Mouse (Mus musculus) embryonic facial prominence, embryonic 11.5 days (tissue): ENCODE data around the gene Eif6. TPM values are rescaled to one million over a fixed set of nuclear protein-coding genes. Genes with fewer than 3 reads are reported as not detected.

Experiments used
- ATAC-seq: fragments of 200-750 bp; cut with Nextera tagmentation; replicated peaks from 2 replicates; pipeline ENCODE4 v1.8.0; 2017; ENCODE audit warnings: low read depth; ENCODE audit not compliant: insufficient number of reproducible peaks, low FRiP score, low TSS enrichment
- DNase-seq: peaks from one replicate; pipeline ENCODE4 v3.0.0-alpha.2; 2015; ENCODE audit warnings: low spot score
- H3K27ac ChIP-seq: fragments of 300-500 bp; sonication (generic); replicated peaks from 2 replicates; pipeline ENCODE4 v1.5.1; 2014; ENCODE audit warnings: mild to moderate bottlenecking, low read depth, low read length, control low read depth
- H3K27me3 ChIP-seq: fragments of 300-500 bp; sonication (generic); 2 replicates; pipeline ENCODE4 v1.6.1; 2014; ENCODE audit warnings: mild to moderate bottlenecking, low read length, moderate library complexity, mixed read lengths; ENCODE audit not compliant: control insufficient read depth, insufficient read depth
- H3K36me3 ChIP-seq: fragments of 300-500 bp; sonication (generic); replicated peaks from 2 replicates; pipeline ENCODE4 v1.6.1; 2014; ENCODE audit warnings: low read depth, mild to moderate bottlenecking, low read length, moderate library complexity, mixed read lengths; ENCODE audit not compliant: control insufficient read depth, insufficient read depth
- H3K4me1 ChIP-seq: fragments of 300-500 bp; sonication (generic); 2 replicates; pipeline ENCODE4 v1.6.1; 2014; ENCODE audit warnings: low read length, mixed read lengths; ENCODE audit not compliant: control insufficient read depth, insufficient read depth
- H3K4me2 ChIP-seq: fragments of 300-500 bp; sonication (generic); 2 replicates; pipeline ENCODE4 v1.6.1; 2014; ENCODE audit warnings: low read depth, mild to moderate bottlenecking, control low read depth, low read length, moderate library complexity
- H3K4me3 ChIP-seq: fragments of 300-500 bp; sonication (generic); 2 replicates; pipeline ENCODE4 v1.5.1; 2014; ENCODE audit warnings: low read depth, low read length, control low read depth
- H3K9ac ChIP-seq: fragments of 300-500 bp; sonication (generic); replicated peaks from 2 replicates; pipeline ENCODE4 v1.6.1; 2014; ENCODE audit warnings: mild to moderate bottlenecking, control low read depth, low read length
- H3K9me3 ChIP-seq: fragments of 300-500 bp; sonication (generic); replicated peaks from 2 replicates; pipeline ENCODE4 v1.6.1; 2016; ENCODE audit warnings: mild to moderate bottlenecking, low read length, inconsistent platforms, mixed read lengths; ENCODE audit not compliant: control insufficient read depth
- WGBS: fragments of 180-500 bp; shearing (Covaris S2); extraction: QIAGEN DNeasy Blood & Tissue Kit; methylation state at CpG from one replicate; pipeline ENCODE4 v1.1.7; 2014; 5-methylcytosine and 5-hydroxymethylcytosine counted together
- polyA plus RNA-seq: library from polyadenylated mRNA; unstranded; fragments of >200 nt; fragmentation: Nextera tagmentation; extraction: Ambion mirVana; gene quantifications from 2 replicates; pipeline ENCODE4 v1.2.1, GENCODE M21; 2014

Gene Eif6
- polyA plus RNA-seq, 1 experiment from 2014 or later, result 198 TPM

DNA sequence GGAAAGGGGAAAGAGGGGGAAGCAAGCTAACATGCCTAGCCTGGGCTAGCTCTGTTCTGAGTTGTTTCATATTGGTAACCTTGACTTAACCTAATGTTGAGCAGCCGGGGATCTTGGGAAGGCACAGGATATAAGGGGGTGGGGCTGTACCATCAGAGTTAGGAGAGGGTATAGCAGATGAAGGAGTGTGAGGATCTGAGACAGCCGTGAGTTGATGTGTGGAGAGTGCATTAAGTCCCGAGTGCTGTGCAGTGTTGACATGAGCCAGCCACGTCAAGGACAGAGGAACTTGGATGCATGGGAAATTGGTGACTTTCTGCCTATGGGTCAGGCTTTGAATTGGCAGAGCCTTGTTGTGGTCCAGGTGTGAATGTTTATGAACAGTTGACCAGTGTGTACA lies 14.1 kb downstream of the Eif6 start:
- no peaks in the 10 kb centered on the region for H3K27me3 ChIP-seq
- H3K27ac ChIP-seq, result no peak overlapping the region
- H3K4me3 ChIP-seq, result no peak overlapping the region
- WGBS, result 77% methylated on average over 4 of the region's 4 CpGs
- no peaks in the 10 kb centered on the region for H3K9me3 ChIP-seq
- no peaks in the 10 kb centered on the region for H3K4me1 ChIP-seq
- ATAC-seq (no peak), DNase-seq (no peak)
- H3K4me2 ChIP-seq, result no peak overlapping the region
- no peak overlapping the region for H3K9ac ChIP-seq
- H3K36me3 ChIP-seq, result no peaks in the 10 kb centered on the region

DNA sequence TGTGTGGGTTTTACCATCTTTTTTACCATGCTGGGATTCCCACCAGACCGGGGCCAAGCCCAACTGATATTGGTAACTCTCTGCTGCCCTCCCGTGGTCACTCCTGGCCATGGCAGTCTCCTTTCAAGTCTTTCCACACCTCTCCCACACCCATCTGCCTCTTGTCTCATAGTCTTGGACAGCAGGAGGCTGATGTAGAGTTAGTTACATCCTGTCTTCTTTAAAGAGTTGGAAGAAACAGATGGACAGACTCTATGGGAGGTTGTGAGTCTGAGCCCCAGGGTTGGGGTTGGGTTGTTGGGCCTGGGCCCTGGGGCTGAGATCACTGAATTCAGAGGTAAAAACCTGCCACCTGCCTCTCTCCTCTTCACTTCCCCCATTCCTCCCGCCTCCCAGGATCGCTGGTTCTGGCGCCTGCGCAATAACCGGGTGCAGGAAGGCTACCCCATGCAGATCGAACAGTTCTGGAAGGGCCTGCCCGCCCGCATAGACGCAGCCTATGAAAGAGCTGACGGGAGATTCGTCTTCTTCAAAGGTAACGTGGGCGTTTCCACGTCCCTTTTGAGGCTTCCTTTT lies 14.8 kb downstream of the Eif6 start:
- no peak overlapping the region for H3K4me2 ChIP-seq
- peak; percentile 83 for DNase-seq
- H3K4me3 ChIP-seq, result no peak overlapping the region

DNA sequence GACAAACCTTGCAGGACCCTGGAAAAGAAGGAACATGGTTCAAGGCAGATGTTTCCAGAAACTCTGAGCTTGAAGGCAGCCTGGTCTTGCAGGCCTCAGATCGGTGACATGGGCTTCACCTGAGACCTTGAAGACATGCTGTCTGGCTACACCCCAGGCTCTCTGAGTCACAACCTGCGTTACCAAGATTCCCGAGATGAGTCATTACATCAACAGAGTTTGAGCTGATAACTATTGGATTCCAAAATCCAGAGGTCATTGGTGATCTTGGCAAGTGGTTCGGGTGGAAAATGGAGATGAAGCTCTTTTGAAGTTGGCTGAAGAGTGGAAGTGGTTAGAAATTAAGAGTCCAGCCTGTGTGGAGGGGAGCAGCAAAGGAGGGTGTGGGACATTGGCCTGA lies 17.1 kb downstream of the Eif6 start:
- no peaks in the 10 kb centered on the region for H3K36me3 ChIP-seq
- no peak overlapping the region for H3K4me3 ChIP-seq
- 86% methylated on average over 4 of the region's 4 CpGs for WGBS
- no peak overlapping the region for H3K9ac ChIP-seq
- ATAC-seq (no peak), DNase-seq (no peak)
- no peak overlapping the region for H3K27ac ChIP-seq
- H3K9me3 ChIP-seq, result no peaks in the 10 kb centered on the region
- no peaks in the 10 kb centered on the region for H3K27me3 ChIP-seq
- no peak overlapping the region for H3K4me2 ChIP-seq
- H3K4me1 ChIP-seq, result no peaks in the 10 kb centered on the region

More for the DNA sequence above, 14.8 kb downstream of the Eif6 start:
- no peak for ATAC-seq
- H3K36me3 ChIP-seq, result no peaks in the 10 kb centered on the region
- no peaks in the 10 kb centered on the region for H3K27me3 ChIP-seq
- H3K9ac ChIP-seq, result no peak overlapping the region
- 43% methylated on average over 16 of the region's 16 CpGs for WGBS
- no peaks in the 10 kb centered on the region for H3K9me3 ChIP-seq
- H3K4me1 ChIP-seq, result no peaks in the 10 kb centered on the region
- no peak overlapping the region for H3K27ac ChIP-seq

DNA sequence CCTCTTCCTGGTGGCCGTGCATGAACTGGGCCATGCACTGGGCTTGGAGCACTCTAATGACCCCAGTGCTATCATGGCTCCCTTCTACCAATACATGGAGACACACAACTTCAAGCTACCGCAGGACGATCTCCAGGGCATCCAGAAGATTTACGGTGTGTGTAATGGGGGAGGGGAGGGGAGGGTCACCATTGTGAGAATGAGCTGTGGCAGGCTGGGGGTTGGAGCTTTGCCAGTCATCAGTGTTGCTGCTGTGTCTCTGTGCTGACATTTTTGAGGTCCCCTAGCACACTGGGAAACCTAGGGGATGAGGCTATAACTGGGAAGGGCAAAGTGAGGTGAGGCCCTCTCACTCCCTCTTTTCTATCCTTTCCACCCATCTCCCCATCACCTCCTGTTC lies 19.3 kb downstream of the Eif6 start:
- no peak for ATAC-seq
- 87% methylated on average over 4 of the region's 4 CpGs for WGBS

DNA sequence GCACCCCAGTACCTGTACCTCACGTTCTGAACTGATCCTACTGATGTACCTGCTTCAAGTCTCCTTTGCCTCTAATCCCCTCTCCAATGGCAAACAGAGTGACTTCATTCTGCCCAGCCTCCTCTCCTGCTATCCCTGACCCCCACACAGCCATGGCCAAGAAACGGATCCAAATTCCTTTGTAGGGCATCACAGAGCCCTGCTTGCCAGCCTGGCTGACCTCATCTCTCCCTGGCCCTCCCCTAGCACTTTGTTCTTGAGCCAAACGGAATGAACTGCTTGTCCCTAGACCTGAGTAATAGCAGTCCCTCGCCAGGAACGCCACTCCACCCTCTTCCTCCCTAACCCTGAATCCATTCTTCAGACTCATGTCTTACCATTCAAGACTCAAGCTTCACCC lies 20.2 kb downstream of the Eif6 start:
- DNase-seq, result no peak
- no peaks in the 10 kb centered on the region for H3K9me3 ChIP-seq
- 69% methylated on average over 5 of the region's 5 CpGs for WGBS
- no peak overlapping the region for H3K4me3 ChIP-seq
- no peaks in the 10 kb centered on the region for H3K4me1 ChIP-seq
- H3K27me3 ChIP-seq, result no peaks in the 10 kb centered on the region
- no peak for ATAC-seq
- H3K27ac ChIP-seq, result no peak overlapping the region
- no peaks in the 10 kb centered on the region for H3K36me3 ChIP-seq
- H3K4me2 ChIP-seq, result no peak overlapping the region
- H3K9ac ChIP-seq, result no peak overlapping the region

More for the DNA sequence above, 19.3 kb downstream of the Eif6 start:
- Histone ChIP-seq H3K4me2 (no peak overlapping the region), H3K9ac (no peak overlapping the region), H3K27ac (no peak overlapping the region), H3K4me1 (no peaks in the 10 kb centered on the region), H3K4me3 (no peak overlapping the region), H3K9me3 (no peaks in the 10 kb centered on the region), H3K27me3 (no peaks in the 10 kb centered on the region), H3K36me3 (no peaks in the 10 kb centered on the region)
- DNase-seq, result no peak

DNA sequence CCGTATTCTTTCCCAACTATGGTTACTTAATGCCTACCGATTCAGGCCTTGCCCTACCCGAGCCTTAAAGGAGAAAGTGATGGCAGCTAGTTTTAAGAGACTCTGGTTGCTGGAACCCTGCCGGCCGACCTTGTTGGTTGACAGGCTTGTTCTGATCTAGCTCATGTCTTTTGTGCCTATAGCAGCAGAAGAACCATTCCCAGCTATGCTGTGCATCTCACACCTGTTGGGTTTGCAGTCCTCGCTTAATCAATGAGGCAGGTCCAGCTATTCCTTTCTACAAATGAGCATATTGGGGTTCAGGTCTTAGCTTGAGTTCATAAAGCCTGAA lies 20.8 kb downstream of the Eif6 start:
- WGBS, result 90% methylated on average over 6 of the region's 6 CpGs
- no peak overlapping the region for H3K27ac ChIP-seq
- ATAC-seq (no peak), DNase-seq (no peak)
- H3K9me3 ChIP-seq, result no peaks in the 10 kb centered on the region
- no peaks in the 10 kb centered on the region for H3K4me1 ChIP-seq
- H3K9ac ChIP-seq, result no peak overlapping the region
- H3K36me3 ChIP-seq, result no peaks in the 10 kb centered on the region
- no peak overlapping the region for H3K4me3 ChIP-seq
- no peaks in the 10 kb centered on the region for H3K27me3 ChIP-seq
- H3K4me2 ChIP-seq, result no peak overlapping the region

DNA sequence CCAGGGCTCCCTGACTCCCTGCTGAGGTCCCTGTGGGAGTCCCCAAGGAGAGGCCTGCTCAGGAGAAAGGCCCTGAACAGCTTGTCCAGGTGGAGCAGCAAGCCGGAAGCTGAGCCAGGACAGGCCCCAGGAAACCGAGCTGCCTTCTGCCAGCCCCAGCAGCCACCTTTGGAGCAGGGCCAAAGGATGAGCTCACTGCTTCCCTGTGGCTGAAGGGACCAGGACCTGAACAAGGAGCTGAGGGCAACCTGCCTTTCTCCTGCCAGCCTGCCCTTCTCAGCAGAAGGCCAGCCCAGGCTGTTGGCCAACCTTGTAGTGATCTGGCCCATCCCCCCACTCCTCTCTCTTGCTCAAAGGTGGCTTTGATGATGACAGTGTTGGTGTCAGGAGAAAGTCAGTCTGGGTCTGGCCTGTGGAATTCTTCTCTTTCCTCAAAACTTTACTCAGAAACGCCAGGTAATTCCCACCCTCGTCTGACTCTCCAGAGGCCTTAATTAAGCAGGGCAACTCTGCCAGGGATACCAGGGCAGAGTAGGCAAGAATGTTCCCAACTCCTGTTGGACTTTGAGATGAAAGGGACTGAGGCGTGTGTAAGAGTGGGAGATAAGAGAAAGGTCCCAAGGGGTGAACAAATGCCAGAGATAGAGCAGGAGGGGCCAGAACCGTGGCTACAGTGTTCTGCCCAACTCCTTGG lies 21.3 kb downstream of the Eif6 start:
- Histone ChIP-seq H3K4me1 (no peaks in the 10 kb centered on the region), H3K27ac (no peak overlapping the region), H3K36me3 (no peaks in the 10 kb centered on the region), H3K4me3 (no peak overlapping the region), H3K9ac (no peak overlapping the region), H3K9me3 (no peaks in the 10 kb centered on the region), H3K27me3 (no peaks in the 10 kb centered on the region), H3K4me2 (no peak overlapping the region)
- no peak for ATAC-seq
- 63% methylated on average over 6 of the region's 6 CpGs for WGBS
- DNase-seq, result no peak

DNA sequence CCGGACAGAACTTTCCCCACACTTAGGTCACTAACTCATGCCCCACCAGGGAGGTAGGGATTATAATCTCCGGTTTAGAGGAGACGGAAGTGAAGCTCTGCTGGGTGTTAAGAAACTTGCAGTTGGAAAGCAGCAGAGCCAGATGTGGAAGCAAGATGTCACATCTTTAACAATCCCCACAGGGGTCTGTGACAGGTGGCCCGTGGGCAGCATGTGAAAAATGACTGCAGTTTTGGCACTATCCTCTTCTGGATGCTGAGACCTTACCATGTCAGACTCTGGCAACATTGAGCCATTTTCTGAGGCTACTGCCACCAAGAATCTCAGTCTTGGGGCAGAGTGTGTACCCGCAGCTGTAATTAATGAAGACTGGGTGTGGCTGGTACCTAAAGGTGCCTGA lies 22.7 kb downstream of the Eif6 start:
- no peaks in the 10 kb centered on the region for H3K27me3 ChIP-seq
- ATAC-seq (no peak), DNase-seq (no peak)
- no peak overlapping the region for H3K27ac ChIP-seq
- H3K9me3 ChIP-seq, result no peaks in the 10 kb centered on the region
- no peaks in the 10 kb centered on the region for H3K4me1 ChIP-seq
- no peak overlapping the region for H3K4me2 ChIP-seq
- no peaks in the 10 kb centered on the region for H3K36me3 ChIP-seq
- H3K4me3 ChIP-seq, result no peak overlapping the region
- 76% methylated on average over 5 of the region's 5 CpGs for WGBS
- H3K9ac ChIP-seq, result no peak overlapping the region
